Mouse (Mus musculus): ENCODE measurements around the gene Spryd3. TPM values are rescaled to one million over a fixed set of nuclear protein-coding genes. Genes with fewer than 3 reads are reported as not detected.

The Spryd3 gene
- polyA plus RNA-seq, 1 experiment, result 43.1 TPM

DNA sequence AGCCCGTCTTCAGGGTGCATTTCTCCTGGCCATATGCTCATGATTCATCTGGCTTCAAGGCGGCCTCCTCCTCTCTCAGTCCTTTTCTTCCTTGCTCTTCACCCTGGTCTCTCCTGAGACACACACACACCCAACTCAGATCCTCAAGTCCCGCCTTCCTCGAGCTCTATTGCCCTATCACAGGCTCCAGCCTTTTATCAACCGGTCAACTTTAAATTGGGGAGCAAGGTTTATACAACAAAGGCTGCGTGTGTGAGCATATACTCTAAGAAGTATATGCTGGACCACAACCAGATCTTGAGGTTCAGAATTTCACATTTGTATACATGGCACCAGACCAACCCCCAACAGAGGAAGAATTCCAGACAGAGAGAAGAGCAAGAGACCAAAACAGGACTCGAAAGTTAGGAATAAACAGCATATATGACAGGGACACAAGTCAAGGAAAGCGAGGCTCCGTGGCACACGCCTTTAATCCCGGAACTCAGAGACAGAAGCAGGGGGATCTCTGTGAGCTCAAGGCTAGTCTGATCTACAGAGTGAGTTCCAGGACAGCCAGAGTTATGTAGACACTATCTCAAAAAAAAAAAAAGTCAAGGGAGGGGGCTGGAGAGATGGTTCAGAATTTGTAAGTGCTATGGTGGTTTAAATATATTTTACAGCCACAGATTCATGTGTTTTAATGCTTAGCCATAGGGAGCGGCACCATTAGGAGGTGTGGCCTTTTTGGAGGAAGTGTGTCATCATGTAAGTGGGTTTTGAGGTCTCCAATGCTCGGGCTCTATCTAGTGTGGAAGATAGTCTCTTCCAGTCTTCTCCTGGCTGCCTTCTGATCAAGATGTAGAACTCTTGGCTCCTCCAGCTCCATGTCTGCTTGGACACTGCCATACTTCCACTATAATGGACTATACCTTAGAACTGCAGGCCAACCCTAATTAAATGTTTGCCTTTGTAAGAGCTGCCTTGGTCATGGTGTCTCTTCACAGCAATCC is 65.3 kb downstream of the Spryd3 start:
- no peak for DNase-seq
- Histone ChIP-seq H3K4me1 (replicated peaks; ENCODE audit: control insufficient read depth, insufficient read depth, low read length) (peaks cover 12% of the 10 kb centered on the region), H3K4me3 (ENCODE audit: control insufficient read depth, insufficient read depth, low read length) (no peak overlapping the region), H3K27me3 (ENCODE audit: control insufficient read depth, insufficient read depth, low read length) (no peaks in the 10 kb centered on the region), H3K27ac (ENCODE audit: control insufficient read depth, insufficient read depth, low read length) (no peak overlapping the region), H3K36me3 (ENCODE audit: control insufficient read depth, insufficient read depth, low read length) (no peaks in the 10 kb centered on the region)
- WGBS, result 85% methylated on average over 13 of the region's 13 CpGs
- TF ChIP-seq POLR2A (IDR thresholded peaks at IDR 0.05; ENCODE audit: control insufficient read depth, extremely low read depth, insufficient read depth, low read length, poor library complexity) (no peak), CTCF (IDR thresholded peaks at IDR 0.05; ENCODE audit: borderline replicate concordance, control insufficient read depth, extremely low read depth, insufficient read depth, low read length, poor library complexity) (no peak)

Other genes starting within 250 kb of the Spryd3 start
- 0.93 and 1.3 TPM in 2 replicates for gene Krt76, start 243.3 kb downstream of the Spryd3 start, polyA plus RNA-seq (2012; rRNA removed)
- 1.1 TPM in 2 replicates for gene Krt4, start 211.5 kb downstream of the Spryd3 start, polyA plus RNA-seq (2012; rRNA removed)
- 1.7 and 1.8 TPM in 2 replicates for gene Krt79, start 195.9 kb downstream of the Spryd3 start, polyA plus RNA-seq (2012; rRNA removed)
- 0.82 and 0.94 TPM in 2 replicates for gene Krt78, start 181.9 kb downstream of the Spryd3 start, polyA plus RNA-seq (2012; rRNA removed)
- gene Krt8, start 131.8 kb downstream of the Spryd3 start, polyA plus RNA-seq (2012; rRNA removed), result 220 and 270 TPM in 2 replicates
- 197 and 219 TPM in 2 replicates for gene Krt18, start 108.1 kb downstream of the Spryd3 start, polyA plus RNA-seq (2012; rRNA removed)
- 99.3 and 108 TPM in 2 replicates for gene Eif4b, start 62.5 kb downstream of the Spryd3 start, polyA plus RNA-seq (2012; rRNA removed)
- 15.9 and 26.4 TPM in 2 replicates for gene Tns2, start 35.8 kb downstream of the Spryd3 start, polyA plus RNA-seq (2012; rRNA removed)
- gene Igfbp6, start 8.1 kb upstream of the Spryd3 start, polyA plus RNA-seq (2012; rRNA removed), result 17.8 and 30.2 TPM in 2 replicates
- gene Soat2, start 14.3 kb upstream of the Spryd3 start, polyA plus RNA-seq (2012; rRNA removed), result 3.8 and 4.1 TPM in 2 replicates
- gene Zfp740, start 67.0 kb upstream of the Spryd3 start, polyA plus RNA-seq (2012; rRNA removed), result 69.6 and 71.9 TPM in 2 replicates
- gene Csad, start 68.5 kb upstream of the Spryd3 start, polyA plus RNA-seq (2012; rRNA removed), result 77.6 and 82.1 TPM in 2 replicates
- 72.6 and 82.8 TPM in 2 replicates for gene Itgb7, start 95.7 kb upstream of the Spryd3 start, polyA plus RNA-seq (2012; rRNA removed)
- gene Rarg, start 121.3 kb upstream of the Spryd3 start, polyA plus RNA-seq (2012; rRNA removed), result 18.9 and 23.7 TPM in 2 replicates
- gene Gm9918, start 134.3 kb upstream of the Spryd3 start, polyA plus RNA-seq (2012; rRNA removed), result 0.30 and 0.31 TPM in 2 replicates
- gene Mfsd5, start 143.2 kb upstream of the Spryd3 start, polyA plus RNA-seq (2012; rRNA removed), result 87.9 and 92.5 TPM in 2 replicates
- 51.5 and 55.6 TPM in 2 replicates for gene Espl1, start 160.0 kb upstream of the Spryd3 start, polyA plus RNA-seq (2012; rRNA removed)
- 76.0 and 93.2 TPM in 2 replicates for gene Pfdn5, start 189.9 kb upstream of the Spryd3 start, polyA plus RNA-seq (2012; rRNA removed)
- gene Myg1, start 195.5 kb upstream of the Spryd3 start, polyA plus RNA-seq (2012; rRNA removed), result 104 and 105 TPM in 2 replicates
- 106 and 107 TPM in 2 replicates for gene Aaas, start 214.5 kb upstream of the Spryd3 start, polyA plus RNA-seq (2012; rRNA removed)
- 0.13 and 0.23 TPM in 2 replicates for gene Sp7, start 230.9 kb upstream of the Spryd3 start, polyA plus RNA-seq (2012; rRNA removed)

All from thymus, adult 2 months (tissue).